7 mouse cellular contexts compared by ENCODE assay signal in genomic region chr9:20491858-20492526, GRCm38 (mm10). TPM values are rescaled to one million over a fixed set of nuclear protein-coding genes. Genes with fewer than 3 reads are reported as not detected.
DNase-seq lines count a peak whose midpoint lies in the region; ATAC-seq and TF ChIP-seq lines count a peak whose summit lies in the region.

No protein-coding gene starts in this region.

- peak overlapping the region; percentile 91 for H3K9ac ChIP-seq in limb, embryonic 13.5 days
- H3K9ac ChIP-seq in stomach, embryonic 16.5 days (ENCODE audit: low read length) = peak overlapping the region; percentile 99

- no peak for TF ChIP-seq CTCF in embryonic fibroblast, embryonic 13.5 days (IDR thresholded peaks at IDR 0.05; ENCODE audit: borderline replicate concordance, insufficient read depth, low read length)

- peak; percentile 3 for DNase-seq in retina, postnatal 1 day
- DNase-seq in retina, embryonic 14.5 days (ENCODE audit: low spot score) = no peak
- no peak for DNase-seq in Muller cell, postnatal 12 days (ENCODE audit: inconsistent ontology term)
- DNase-seq in layer of hippocampus, adult 11-12 months (ENCODE audit: low spot score) = no peak

- peaks cover 26% of the 10 kb centered on the region for H3K36me3 ChIP-seq in limb, embryonic 13.5 days
- H3K36me3 ChIP-seq in stomach, embryonic 16.5 days (ENCODE audit: control insufficient read depth, insufficient read depth, low read length) = peaks cover 7% of the 10 kb centered on the region

- peak overlapping the region; percentile 83 for H3K27ac ChIP-seq in embryonic fibroblast, embryonic 13.5 days (ENCODE audit: insufficient read depth, low read length)
- peak overlapping the region; percentile 96 for H3K27ac ChIP-seq in limb, embryonic 13.5 days
- peak overlapping the region; percentile 98 for H3K27ac ChIP-seq in stomach, embryonic 16.5 days (ENCODE audit: low read length)

- no peak for ATAC-seq in limb, embryonic 13.5 days (ENCODE audit: low FRiP score, low read depth)
- ATAC-seq in stomach, embryonic 16.5 days (ENCODE audit: insufficient read depth, low FRiP score) = no peak

- no peaks in the 10 kb centered on the region for H3K9me3 ChIP-seq in limb, embryonic 13.5 days
- no peaks in the 10 kb centered on the region for H3K9me3 ChIP-seq in stomach, embryonic 16.5 days (replicated peaks; ENCODE audit: control insufficient read depth, low read length)

- H3K4me2 ChIP-seq in limb, embryonic 13.5 days (replicated peaks) = peak overlapping the region; percentile 79
- peak overlapping the region; percentile 79 for H3K4me2 ChIP-seq in stomach, embryonic 16.5 days (ENCODE audit: low read depth, low read length)

- 10% methylated on average over 20 of the region's 20 CpGs for WGBS in limb, embryonic 13.5 days
- 7% methylated on average over 20 of the region's 20 CpGs for WGBS in stomach, embryonic 16.5 days

- TF ChIP-seq POLR2A in embryonic fibroblast, embryonic 13.5 days (IDR thresholded peaks at IDR 0.05; ENCODE audit: low read depth, low read length) = no peak

- no peaks in the 10 kb centered on the region; the same call in 1 of the 2 replicates for H3K4me1 ChIP-seq in embryonic fibroblast, embryonic 13.5 days (ENCODE audit: control insufficient read depth, insufficient read depth, low read length)
- peaks cover 29% of the 10 kb centered on the region for H3K4me1 ChIP-seq in limb, embryonic 13.5 days
- H3K4me1 ChIP-seq in stomach, embryonic 16.5 days (ENCODE audit: control insufficient read depth, insufficient read depth, low read length) = peaks cover 6% of the 10 kb centered on the region

- H3K4me3 ChIP-seq in embryonic fibroblast, embryonic 13.5 days (ENCODE audit: insufficient read depth, low read length) = peak overlapping the region; percentile 89
- peak overlapping the region; percentile 87 for H3K4me3 ChIP-seq in limb, embryonic 13.5 days
- H3K4me3 ChIP-seq in stomach, embryonic 16.5 days (replicated peaks; ENCODE audit: low read length) = peak overlapping the region; percentile 98

- H3K27me3 ChIP-seq in limb, embryonic 13.5 days = no peaks in the 10 kb centered on the region
- H3K27me3 ChIP-seq in stomach, embryonic 16.5 days (ENCODE audit: control insufficient read depth, insufficient read depth, low read length) = no peaks in the 10 kb centered on the region

RNA-seq across cellular contexts. Expression of gene Zfp426, which starts 0.6 kb away (rescaled TPM):
- polyA plus RNA-seq in embryonic fibroblast, embryonic 13.5 days (2011; ENCODE audit: insufficient read length, low read depth, missing spikeins) = 18.6 and 20.5 TPM in 2 replicates
- 18.6 and 23.3 TPM in 2 replicates for polyA plus RNA-seq in limb, embryonic 13.5 days (2015; fragmentation: Nextera tagmentation; extraction: Ambion mirVana)
- polyA plus RNA-seq in stomach, embryonic 16.5 days (2015; fragmentation: Nextera tagmentation; extraction: Ambion mirVana) = 18.6 and 18.8 TPM in 2 replicates

RNA-seq across cellular contexts. Expression of gene Zfp266, which starts 29.2 kb away (rescaled TPM):
- 74.5 and 108 TPM in 2 replicates for polyA plus RNA-seq in embryonic fibroblast, embryonic 13.5 days (2011; ENCODE audit: insufficient read length, low read depth, missing spikeins)
- 144 and 152 TPM in 2 replicates for polyA plus RNA-seq in limb, embryonic 13.5 days (2015; fragmentation: Nextera tagmentation; extraction: Ambion mirVana)
- polyA plus RNA-seq in stomach, embryonic 16.5 days (2015; fragmentation: Nextera tagmentation; extraction: Ambion mirVana) = 86.8 and 88.6 TPM in 2 replicates

RNA-seq across cellular contexts. Expression of gene Zfp26, which starts 32.0 kb away (rescaled TPM):
- 31.4 and 33.7 TPM in 2 replicates for polyA plus RNA-seq in embryonic fibroblast, embryonic 13.5 days (2011; ENCODE audit: insufficient read length, low read depth, missing spikeins)
- 20.3 TPM in 2 replicates for polyA plus RNA-seq in limb, embryonic 13.5 days (2015; fragmentation: Nextera tagmentation; extraction: Ambion mirVana)
- polyA plus RNA-seq in stomach, embryonic 16.5 days (2015; fragmentation: Nextera tagmentation; extraction: Ambion mirVana) = 15.4 and 18.7 TPM in 2 replicates
